Mouse (Mus musculus): ENCODE results near the gene Ifnl3.
"Not testable (repeated sequence)": the region's sequence is repeated elsewhere in the genome, so short reads cannot be mapped to it uniquely, and the experiment has no call there.

DNA sequence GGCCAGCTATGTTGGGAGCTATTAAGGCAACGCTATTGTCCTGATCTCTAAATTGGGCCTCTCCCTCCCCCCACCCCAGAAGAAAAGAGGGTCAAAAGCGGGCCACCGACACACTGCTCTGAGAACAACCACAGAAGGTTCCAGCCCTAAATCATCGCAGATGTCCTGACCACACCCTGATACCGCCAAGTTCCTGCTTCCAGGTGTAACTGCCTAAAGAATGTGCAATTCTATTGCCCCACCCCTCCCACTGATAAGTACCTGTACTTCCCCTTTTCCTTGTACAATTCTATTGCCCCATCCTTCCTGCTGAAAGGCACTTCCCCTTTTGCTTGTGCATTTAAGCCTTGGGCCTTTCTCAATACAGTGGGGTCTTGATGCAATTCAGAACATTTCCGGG lies 16.2 kb downstream of the Ifnl3 start:
- TF ChIP-seq CTCF, EP300 (IDR thresholded peaks at IDR 0.05; ENCODE audit: low read depth): not testable (repeated sequence)

Measured in liver, embryonic 14.5 days (tissue).